Mouse (Mus musculus) stomach, embryonic 15.5 days (tissue): Measurements from ENCODE around the gene Slc39a5. TPM values are rescaled to one million over a fixed set of nuclear protein-coding genes. Genes with fewer than 3 reads are reported as not detected.

Experiments used
- ATAC-seq: fragments of 200-750 bp; cut with Nextera tagmentation; 2 replicates; pipeline ENCODE4 v1.8.0; 2017; ENCODE audit warnings: low read depth, moderate number of reproducible peaks, moderate TSS enrichment; ENCODE audit not compliant: insufficient read depth, low FRiP score
- H3K27ac ChIP-seq: fragments of 300-500 bp; sonication (generic); 2 replicates; pipeline ENCODE4 v1.5.1; 2015; ENCODE audit warnings: mild to moderate bottlenecking, inconsistent platforms
- H3K27me3 ChIP-seq: fragments of 300-500 bp; sonication (generic); replicated peaks from 2 replicates; pipeline ENCODE4 v1.6.1; 2015; ENCODE audit warnings: inconsistent platforms
- H3K36me3 ChIP-seq: fragments of 300-500 bp; sonication (generic); 2 replicates; pipeline ENCODE4 v1.6.1; 2015; ENCODE audit warnings: inconsistent platforms
- H3K4me1 ChIP-seq: fragments of 300-500 bp; sonication (generic); 2 replicates; pipeline ENCODE4 v1.6.1; 2015; ENCODE audit warnings: inconsistent platforms
- H3K4me2 ChIP-seq: fragments of 300-500 bp; sonication (generic); 2 replicates; pipeline ENCODE4 v1.6.1; 2015; ENCODE audit warnings: mild to moderate bottlenecking, inconsistent platforms
- H3K4me3 ChIP-seq: fragments of 300-500 bp; sonication (generic); replicated peaks from 2 replicates; pipeline ENCODE4 v1.5.1; 2015; ENCODE audit warnings: inconsistent platforms
- H3K9ac ChIP-seq: fragments of 300-500 bp; sonication (generic); 2 replicates; pipeline ENCODE4 v1.6.1; 2015; ENCODE audit warnings: inconsistent platforms
- H3K9me3 ChIP-seq: fragments of 300-500 bp; sonication (generic); 2 replicates; pipeline ENCODE4 v1.6.1; 2016; ENCODE audit warnings: inconsistent platforms
- WGBS: fragments of 180-500 bp; shearing (Covaris S2); methylation state at CpG from one replicate; pipeline ENCODE4 v1.1.7; 2015; 5-methylcytosine and 5-hydroxymethylcytosine counted together
- polyA plus RNA-seq: library from polyadenylated mRNA; unstranded; fragments of >200 nt; fragmentation: Nextera tagmentation; extraction: Ambion mirVana; gene quantifications from 2 replicates; pipeline ENCODE4 v1.2.1, GENCODE M21; 2015

Slc39a5 gene
- polyA plus RNA-seq, 1 experiment from 2014 or later: 34.5 TPM

DNA sequence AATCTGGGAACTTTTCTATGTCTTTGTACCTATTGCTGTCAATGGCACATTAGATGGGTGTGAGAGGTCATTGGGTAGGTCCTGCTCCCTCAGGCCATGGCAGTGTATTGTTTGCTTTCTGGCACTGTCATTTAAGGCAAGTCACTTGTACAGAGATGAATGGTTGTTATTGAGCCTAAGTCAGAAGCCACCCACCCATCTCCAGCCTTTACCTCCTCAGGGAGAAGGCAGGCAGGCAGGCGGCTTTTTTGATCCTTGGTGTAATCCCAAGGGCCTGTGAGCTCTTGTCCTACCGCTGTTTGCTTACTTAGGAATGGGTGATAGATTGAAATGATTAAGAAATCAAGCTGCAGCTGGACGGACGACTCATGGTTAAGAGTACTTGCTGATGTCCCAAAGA is 28.4 kb upstream of the Slc39a5 start:
- H3K4me1 ChIP-seq: no peaks in the 10 kb centered on the region
- no peak for ATAC-seq
- 71% methylated on average over 4 of the region's 4 CpGs for WGBS
- H3K36me3 ChIP-seq: peaks cover 19% of the 10 kb centered on the region
- H3K4me2 ChIP-seq: no peak overlapping the region
- H3K9me3 ChIP-seq: no peaks in the 10 kb centered on the region
- H3K27me3 ChIP-seq: no peaks in the 10 kb centered on the region
- H3K4me3 ChIP-seq: no peak overlapping the region
- no peak overlapping the region for H3K27ac ChIP-seq
- H3K9ac ChIP-seq: no peak overlapping the region

GRCm38 (mm10) chr10:128429052-128429451 is 28.0 kb upstream of the Slc39a5 start:
- no peak for ATAC-seq
- Histone ChIP-seq H3K4me1 (no peaks in the 10 kb centered on the region), H3K27me3 (no peaks in the 10 kb centered on the region), H3K9me3 (no peaks in the 10 kb centered on the region), H3K27ac (no peak overlapping the region), H3K9ac (no peak overlapping the region), H3K36me3 (peaks cover 18% of the 10 kb centered on the region), H3K4me2 (no peak overlapping the region), H3K4me3 (no peak overlapping the region)
- WGBS: 88% methylated on average over 5 of the region's 5 CpGs

- H3K36me3 ChIP-seq: peaks cover 37% of the 10 kb centered on the region
These were observed 24.2 kb upstream of the Slc39a5 start for GRCm38 (mm10) chr10:128425260-128425659.

GRCm38 (mm10) chr10:128424604-128425003 is 23.6 kb upstream of the Slc39a5 start:
- Histone ChIP-seq H3K9me3 (no peaks in the 10 kb centered on the region), H3K4me3 (no peak overlapping the region), H3K36me3 (peaks cover 35% of the 10 kb centered on the region), H3K4me1 (no peaks in the 10 kb centered on the region), H3K27ac (no peak overlapping the region), H3K9ac (no peak overlapping the region), H3K27me3 (no peaks in the 10 kb centered on the region), H3K4me2 (no peak overlapping the region)
- 30% methylated on average over 7 of the region's 7 CpGs for WGBS
- ATAC-seq: no peak

More at GRCm38 (mm10) chr10:128425260-128425659, 24.2 kb upstream of the Slc39a5 start:
- no peak overlapping the region for H3K27ac ChIP-seq
- H3K4me3 ChIP-seq: no peak overlapping the region
- H3K9me3 ChIP-seq: no peaks in the 10 kb centered on the region
- H3K4me1 ChIP-seq: no peaks in the 10 kb centered on the region
- no peak overlapping the region for H3K4me2 ChIP-seq
- WGBS: 78% methylated on average over 3 of the region's 3 CpGs
- ATAC-seq: no peak
- H3K9ac ChIP-seq: no peak overlapping the region
- H3K27me3 ChIP-seq: no peaks in the 10 kb centered on the region

DNA sequence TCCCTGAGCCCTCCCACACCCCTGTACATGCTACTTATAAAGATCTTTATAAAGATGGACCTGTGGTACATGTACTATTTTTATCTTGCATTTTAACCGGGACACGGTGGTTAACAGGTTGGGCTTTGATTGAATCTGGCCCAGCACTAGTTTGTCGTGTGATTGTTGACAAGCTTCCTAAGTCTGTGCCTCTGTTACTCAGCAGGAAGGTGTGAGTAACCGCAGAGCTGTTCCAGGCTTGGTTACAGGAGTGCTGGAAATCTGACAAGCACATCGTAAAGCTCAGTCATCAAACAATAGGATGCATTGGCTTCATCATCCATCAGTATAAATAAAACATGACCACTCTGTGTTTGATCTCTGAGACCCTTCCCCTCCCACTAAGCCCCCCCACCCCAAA is 21.4 kb upstream of the Slc39a5 start:
- Histone ChIP-seq H3K4me3 (no peak overlapping the region), H3K4me1 (no peaks in the 10 kb centered on the region), H3K9me3 (no peaks in the 10 kb centered on the region), H3K27me3 (no peaks in the 10 kb centered on the region), H3K4me2 (no peak overlapping the region), H3K9ac (no peak overlapping the region), H3K27ac (no peak overlapping the region), H3K36me3 (peaks cover 31% of the 10 kb centered on the region)
- no peak for ATAC-seq
- WGBS: 63% methylated on average over 5 of the region's 5 CpGs

DNA sequence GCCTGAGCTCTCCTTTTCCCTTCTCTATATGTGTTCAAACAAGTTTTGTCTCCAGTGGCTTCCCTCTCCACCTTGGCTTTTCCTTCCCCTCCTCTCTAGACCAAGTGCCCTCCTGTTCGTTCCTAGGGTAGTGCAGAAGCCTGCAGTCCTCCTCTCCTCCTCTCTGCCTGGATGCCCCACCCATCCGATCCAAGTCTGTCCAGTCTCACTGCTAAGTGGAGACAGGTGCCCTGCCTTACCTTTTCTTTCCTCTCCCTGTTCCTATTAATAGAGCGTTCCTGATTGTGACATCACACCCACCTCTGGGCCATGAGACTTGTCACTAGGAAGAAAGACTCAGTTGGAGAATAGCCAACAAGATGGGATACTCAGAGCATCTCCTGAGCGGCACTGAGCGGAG is 13.8 kb upstream of the Slc39a5 start:
- H3K4me1 ChIP-seq: peaks cover 35% of the 10 kb centered on the region
- H3K9ac ChIP-seq: no peak overlapping the region
- no peak overlapping the region for H3K4me3 ChIP-seq
- H3K9me3 ChIP-seq: no peaks in the 10 kb centered on the region
- H3K36me3 ChIP-seq: peaks cover 15% of the 10 kb centered on the region
- H3K27me3 ChIP-seq: no peaks in the 10 kb centered on the region
- no peak overlapping the region for H3K27ac ChIP-seq
- H3K4me2 ChIP-seq: no peak overlapping the region
- no peak for ATAC-seq
- WGBS: 87% methylated on average over 5 of the region's 5 CpGs

- Histone ChIP-seq H3K27ac (no peak overlapping the region), H3K4me3 (no peak overlapping the region), H3K4me1 (peaks cover 45% of the 10 kb centered on the region), H3K27me3 (no peaks in the 10 kb centered on the region), H3K9me3 (no peaks in the 10 kb centered on the region), H3K9ac (no peak overlapping the region), H3K4me2 (peak overlapping the region; percentile 94), H3K36me3 (peaks cover 11% of the 10 kb centered on the region)
- WGBS: 44% methylated on average over 1 of the region's 1 CpGs
- no peak for ATAC-seq
These were observed 12.0 kb upstream of the Slc39a5 start for GRCm38 (mm10) chr10:128413076-128413475.

- Histone ChIP-seq H3K9me3 (no peaks in the 10 kb centered on the region), H3K36me3 (peaks cover 10% of the 10 kb centered on the region), H3K9ac (peak overlapping the region; percentile 86; the same call in 1 of the 2 replicates), H3K4me1 (peaks cover 46% of the 10 kb centered on the region), H3K4me2 (peak overlapping the region; percentile 94), H3K27me3 (no peaks in the 10 kb centered on the region), H3K27ac (peak overlapping the region; percentile 96; the same call in 1 of the 2 replicates), H3K4me3 (peak overlapping the region; percentile 92)
- ATAC-seq: no peak
- 15% methylated on average over 1 of the region's 1 CpGs for WGBS
These were observed 11.5 kb upstream of the Slc39a5 start for GRCm38 (mm10) chr10:128412558-128412957.

GRCm38 (mm10) chr10:128412055-128412381 is 11.0 kb upstream of the Slc39a5 start:
- peak overlapping the region; percentile 92 for H3K4me3 ChIP-seq
- under 1% methylated on average over 14 of the region's 14 CpGs for WGBS
- no peak for ATAC-seq

GRCm38 (mm10) chr10:128411211-128412054 is 10.4 kb upstream of the Slc39a5 start, which contains the start of the genes Nabp2 and Rnf41:
TSS of gene Nabp2 (minus strand) at chr10:128411492.
TSS of gene Rnf41 (plus strand) at chr10:128411657.
- Histone ChIP-seq H3K27me3 (no peaks in the 10 kb centered on the region), H3K4me3 (peak within 1 kb of the TSS; percentile 92), H3K9ac (peak within 1 kb of the TSS; percentile 86), H3K27ac (peak within 1 kb of the TSS; percentile 96), H3K9me3 (no peaks in the 10 kb centered on the region), H3K4me2 (peak within 1 kb of the TSS; percentile 94), H3K36me3 (no peaks in the 10 kb centered on the region), H3K4me1 (peaks cover 46% of the 10 kb centered on the region)
- under 1% methylated on average over 50 of the region's 50 CpGs for WGBS
- ATAC-seq: peak; percentile 87

More at GRCm38 (mm10) chr10:128412055-128412381, 11.0 kb upstream of the Slc39a5 start:
- Histone ChIP-seq H3K27ac (peak overlapping the region; percentile 96), H3K4me1 (peaks cover 46% of the 10 kb centered on the region), H3K9ac (peak overlapping the region; percentile 86; the same call in 1 of the 2 replicates), H3K27me3 (no peaks in the 10 kb centered on the region), H3K4me2 (peak overlapping the region; percentile 94), H3K9me3 (no peaks in the 10 kb centered on the region), H3K36me3 (peaks cover 5% of the 10 kb centered on the region)

GRCm38 (mm10) chr10:128410560-128410845 is 9.5 kb upstream of the Slc39a5 start:
- Histone ChIP-seq H3K9ac (no peak overlapping the region), H3K27ac (peak overlapping the region; percentile 96)
- 21% methylated on average over 4 of the region's 4 CpGs for WGBS

DNA sequence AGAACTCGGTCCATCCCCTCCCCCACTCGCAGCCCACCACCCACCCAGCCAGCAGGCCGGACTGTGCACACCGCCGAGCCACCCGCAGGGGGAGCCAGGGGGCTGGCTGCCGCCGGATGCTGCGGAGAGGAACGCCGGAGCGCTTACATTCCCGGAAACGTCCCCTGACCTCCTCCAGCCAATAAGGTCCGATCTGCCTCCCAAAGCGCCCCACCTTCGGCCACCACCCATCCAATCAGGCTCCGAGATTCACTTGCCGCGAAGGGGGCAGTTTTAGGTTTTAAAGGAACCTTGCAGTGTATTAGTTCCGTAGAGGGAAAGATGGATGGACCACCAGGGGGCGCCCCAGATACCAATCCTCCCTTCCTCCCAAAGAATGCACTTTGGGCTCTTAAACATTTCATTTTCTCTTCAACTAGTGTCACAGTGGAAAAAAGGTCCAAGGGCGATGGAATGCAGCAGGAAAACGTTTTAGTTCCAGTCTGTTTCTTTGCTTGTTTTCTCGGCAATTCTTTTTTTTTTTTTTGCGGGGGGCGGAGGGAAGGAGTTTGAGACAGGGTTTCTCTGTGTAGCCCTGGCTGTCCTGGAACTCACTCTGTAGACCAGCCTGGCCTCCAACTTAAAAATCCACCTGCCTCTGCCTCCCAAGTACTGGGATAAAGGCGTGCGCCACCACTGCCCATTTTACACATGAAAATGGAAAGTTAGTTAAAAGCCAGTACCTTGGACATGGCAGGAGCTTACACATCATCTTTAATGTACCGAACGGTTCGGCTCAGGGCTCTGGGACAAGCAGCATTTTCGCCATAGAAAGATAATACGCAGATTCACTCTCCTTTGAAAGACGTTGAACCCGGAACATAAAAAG is 8.9 kb upstream of the Slc39a5 start:
- H3K27ac ChIP-seq: peak overlapping the region; percentile 96
- 0 out of 2 replicates have a peak, but pooled peaks cover 3% of the 10 kb centered on the region for H3K36me3 ChIP-seq
- H3K4me1 ChIP-seq: peaks cover 45% of the 10 kb centered on the region
- WGBS: 4% methylated on average over 36 of the region's 36 CpGs
- ATAC-seq: peak; percentile 91
- H3K9me3 ChIP-seq: no peaks in the 10 kb centered on the region
- no peaks in the 10 kb centered on the region for H3K27me3 ChIP-seq
- H3K4me3 ChIP-seq: peak overlapping the region; percentile 92
- H3K9ac ChIP-seq: peak overlapping the region; percentile 84
- H3K4me2 ChIP-seq: peak overlapping the region; percentile 96

More at GRCm38 (mm10) chr10:128410560-128410845, 9.5 kb upstream of the Slc39a5 start:
- H3K4me2 ChIP-seq: peak overlapping the region; percentile 94
- no peaks in the 10 kb centered on the region for H3K27me3 ChIP-seq
- H3K36me3 ChIP-seq: 0 out of 2 replicates have a peak, but pooled peaks cover 3% of the 10 kb centered on the region
- peak overlapping the region; percentile 92 for H3K4me3 ChIP-seq
- peaks cover 46% of the 10 kb centered on the region for H3K4me1 ChIP-seq
- no peak for ATAC-seq
- no peaks in the 10 kb centered on the region for H3K9me3 ChIP-seq
